Mouse (Mus musculus) urinary bladder, postnatal 14 days (tissue): ENCODE results near the gene Rab3a.
A peak's percentile ranks its signal among the peaks of the same experiment; 100 is the strongest.

Experiments used
- DNase-seq: peaks from one replicate; pipeline ENCODE4 v3.0.0; 2021; ENCODE audit warnings: low spot score

Gene Rab3a

GRCm38 (mm10) chr8:70801156-70801555 lies 46.7 kb downstream of the Rab3a start:
- no peak for DNase-seq

GRCm38 (mm10) chr8:70801830-70802229 lies 47.4 kb downstream of the Rab3a start:
- DNase-seq: no peak

GRCm38 (mm10) chr8:70802786-70803510 lies 48.5 kb downstream of the Rab3a start:
- no peak for DNase-seq

- peak; percentile 46 for DNase-seq
Observed at GRCm38 (mm10) chr8:70803761-70804480, 49.4 kb downstream of the Rab3a start.

- DNase-seq: peak; percentile 89
Observed at GRCm38 (mm10) chr8:70804481-70805206, 50.2 kb downstream of the Rab3a start, which contains the start of gene Mast3. Mast3 (minus strand) TSS chr8:70805054.

GRCm38 (mm10) chr8:70806541-70806940 lies 52.1 kb downstream of the Rab3a start:
- no peak for DNase-seq

GRCm38 (mm10) chr8:70807304-70807703 lies 52.8 kb downstream of the Rab3a start:
- DNase-seq: no peak

- no peak for DNase-seq
Observed at GRCm38 (mm10) chr8:70808239-70808638, 53.8 kb downstream of the Rab3a start, which contains the start of gene Il12rb1. Il12rb1 (plus strand) TSS chr8:70808449.
